Mouse (Mus musculus): ENCODE data around the gene Abtb2.

DNA sequence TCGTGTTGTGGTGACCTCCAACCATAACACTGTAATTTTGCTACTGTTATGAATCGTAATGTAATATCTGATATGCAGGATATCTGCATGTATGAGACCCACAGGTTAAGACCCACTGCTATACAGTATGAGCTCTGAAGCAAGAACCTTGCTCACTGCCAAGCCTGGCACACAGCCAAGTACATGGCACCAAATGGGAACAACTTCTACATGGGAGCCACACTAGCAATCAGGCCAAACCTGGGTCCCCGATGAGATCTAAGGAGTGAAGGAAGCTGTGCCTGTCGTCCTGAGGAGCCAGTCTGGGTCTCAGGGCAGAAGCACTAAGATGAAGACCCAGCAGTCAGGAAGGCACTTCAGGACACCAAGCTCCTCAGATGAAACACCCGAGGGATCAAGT, 179.4 kb downstream of the Abtb2 start:
- no peak for TF ChIP-seq CTCF (IDR thresholded peaks at IDR 0.05; ENCODE audit: low read depth, low read length)
- TF ChIP-seq EP300 (IDR thresholded peaks at IDR 0.05; ENCODE audit: insufficient read depth, low read depth, low read length) = no peak
